Mouse (Mus musculus): ENCODE measurements around the gene Rgn.

DNA sequence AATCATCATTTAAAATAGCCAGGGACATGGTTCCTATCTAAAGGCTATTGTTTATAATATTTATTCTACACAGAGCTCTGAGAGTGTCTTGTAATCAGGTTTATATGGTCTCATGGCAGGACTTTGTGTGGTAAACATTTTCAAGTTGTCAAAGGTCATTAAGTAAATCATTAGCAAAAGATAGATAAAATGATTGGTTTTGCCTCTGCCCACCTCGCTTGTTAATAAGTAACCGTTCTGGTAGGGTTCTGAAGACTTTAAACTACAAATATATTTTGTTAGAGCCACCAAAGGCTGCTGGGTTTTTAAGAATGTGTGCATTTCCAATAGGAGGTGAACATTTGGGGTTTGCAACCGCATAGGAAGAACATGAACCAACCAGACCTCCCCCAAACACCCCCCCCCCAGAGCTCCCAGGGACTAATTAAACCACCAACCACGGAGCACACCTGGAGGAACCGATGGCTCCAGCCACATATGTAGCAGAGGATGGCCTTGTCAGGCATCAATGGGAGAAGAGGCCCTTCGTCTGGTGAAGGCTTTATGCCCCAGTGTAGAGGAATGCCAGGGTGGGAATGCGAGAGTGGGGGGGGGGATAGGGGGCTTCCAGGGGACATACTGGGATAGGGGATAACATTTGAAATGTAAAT is 29.2 kb upstream of the Rgn start:
- TF ChIP-seq CTCF (IDR thresholded peaks at IDR 0.05; ENCODE audit: control insufficient read depth, insufficient read depth, insufficient replicate concordance, low read depth, low read length) (no peak), POLR2A (IDR thresholded peaks at IDR 0.05; ENCODE audit: control insufficient read depth, low read depth, low read length) (no peak)
